Mouse (Mus musculus): ENCODE results near the gene Tfip11. TPM values are rescaled to one million over a fixed set of nuclear protein-coding genes. Genes with fewer than 3 reads are reported as not detected.

Tfip11 gene
- polyA plus RNA-seq, 1 experiment from 2014 or later, result 33.7 TPM

DNA sequence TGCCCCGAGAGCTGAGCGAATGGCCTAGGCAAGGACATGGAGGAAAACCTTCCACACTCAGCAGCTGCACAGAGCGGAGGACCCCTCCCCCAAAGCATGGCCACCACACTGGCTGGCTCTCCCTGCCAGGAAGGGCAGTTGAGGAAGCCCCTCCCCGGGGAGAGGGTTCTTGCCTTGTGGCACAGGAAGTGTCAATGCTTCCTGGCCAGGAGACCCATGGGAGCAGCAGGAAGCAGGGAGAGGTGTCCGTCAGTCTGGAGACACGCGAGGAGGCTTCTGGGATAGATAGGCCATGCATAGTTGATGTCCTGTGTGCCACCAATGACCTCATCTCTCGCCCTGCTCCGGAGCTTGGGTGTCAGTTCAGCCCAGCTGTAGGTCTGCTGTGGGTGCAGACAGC lies 30.2 kb downstream of the Tfip11 start:
- H3K27ac ChIP-seq (ENCODE audit: low read depth, low read length), result no peak overlapping the region
- H3K9me3 ChIP-seq (ENCODE audit: control insufficient read depth, low read length), result no peaks in the 10 kb centered on the region
- no peaks in the 10 kb centered on the region; the same call in 1 of the 2 replicates for H3K36me3 ChIP-seq (ENCODE audit: control insufficient read depth, insufficient read depth, low read length)
- no peak overlapping the region for H3K4me2 ChIP-seq (ENCODE audit: low read depth, low read length, severe bottlenecking)
- ATAC-seq (replicated peaks; ENCODE audit: low FRiP score), result no peak
- no peaks in the 10 kb centered on the region for H3K27me3 ChIP-seq (ENCODE audit: control insufficient read depth, insufficient read depth, low read length)
- H3K4me3 ChIP-seq (ENCODE audit: low read depth, low read length), result no peak overlapping the region
- no peak for DNase-seq (ENCODE audit: low spot score)
- no peak overlapping the region for H3K9ac ChIP-seq (ENCODE audit: low read length)
- WGBS, result 91% methylated on average over 9 of the region's 9 CpGs
- no peaks in the 10 kb centered on the region for H3K4me1 ChIP-seq (replicated peaks; ENCODE audit: control insufficient read depth, insufficient read depth, low read length)

- no peaks in the 10 kb centered on the region; the same call in 1 of the 2 replicates for H3K36me3 ChIP-seq (ENCODE audit: control insufficient read depth, insufficient read depth, low read length)
These were observed 33.4 kb downstream of the Tfip11 start for GRCm38 (mm10) chr5:112359520-112359919.

GRCm38 (mm10) chr5:112360077-112360476 lies 33.9 kb downstream of the Tfip11 start:
- WGBS, result 87% methylated on average over 3 of the region's 3 CpGs
- Histone ChIP-seq H3K36me3 (ENCODE audit: control insufficient read depth, insufficient read depth, low read length) (no peaks in the 10 kb centered on the region; the same call in 1 of the 2 replicates), H3K9me3 (ENCODE audit: control insufficient read depth, low read length) (no peaks in the 10 kb centered on the region), H3K27ac (ENCODE audit: low read depth, low read length) (no peak overlapping the region), H3K4me1 (replicated peaks; ENCODE audit: control insufficient read depth, insufficient read depth, low read length) (no peaks in the 10 kb centered on the region), H3K9ac (ENCODE audit: low read length) (no peak overlapping the region), H3K27me3 (ENCODE audit: control insufficient read depth, insufficient read depth, low read length) (no peaks in the 10 kb centered on the region), H3K4me3 (ENCODE audit: low read depth, low read length) (no peak overlapping the region), H3K4me2 (ENCODE audit: low read depth, low read length, severe bottlenecking) (no peak overlapping the region)
- DNase-seq (ENCODE audit: low spot score), result no peak
- ATAC-seq (replicated peaks; ENCODE audit: low FRiP score), result no peak

More at GRCm38 (mm10) chr5:112359520-112359919, 33.4 kb downstream of the Tfip11 start:
- Histone ChIP-seq H3K4me2 (ENCODE audit: low read depth, low read length, severe bottlenecking) (no peak overlapping the region), H3K27me3 (ENCODE audit: control insufficient read depth, insufficient read depth, low read length) (no peaks in the 10 kb centered on the region), H3K27ac (ENCODE audit: low read depth, low read length) (no peak overlapping the region), H3K9me3 (ENCODE audit: control insufficient read depth, low read length) (no peaks in the 10 kb centered on the region), H3K4me3 (ENCODE audit: low read depth, low read length) (no peak overlapping the region), H3K4me1 (replicated peaks; ENCODE audit: control insufficient read depth, insufficient read depth, low read length) (no peaks in the 10 kb centered on the region), H3K9ac (ENCODE audit: low read length) (no peak overlapping the region)
- 94% methylated on average over 4 of the region's 4 CpGs for WGBS
- DNase-seq (ENCODE audit: low spot score), result no peak
- ATAC-seq (replicated peaks; ENCODE audit: low FRiP score), result no peak

DNA sequence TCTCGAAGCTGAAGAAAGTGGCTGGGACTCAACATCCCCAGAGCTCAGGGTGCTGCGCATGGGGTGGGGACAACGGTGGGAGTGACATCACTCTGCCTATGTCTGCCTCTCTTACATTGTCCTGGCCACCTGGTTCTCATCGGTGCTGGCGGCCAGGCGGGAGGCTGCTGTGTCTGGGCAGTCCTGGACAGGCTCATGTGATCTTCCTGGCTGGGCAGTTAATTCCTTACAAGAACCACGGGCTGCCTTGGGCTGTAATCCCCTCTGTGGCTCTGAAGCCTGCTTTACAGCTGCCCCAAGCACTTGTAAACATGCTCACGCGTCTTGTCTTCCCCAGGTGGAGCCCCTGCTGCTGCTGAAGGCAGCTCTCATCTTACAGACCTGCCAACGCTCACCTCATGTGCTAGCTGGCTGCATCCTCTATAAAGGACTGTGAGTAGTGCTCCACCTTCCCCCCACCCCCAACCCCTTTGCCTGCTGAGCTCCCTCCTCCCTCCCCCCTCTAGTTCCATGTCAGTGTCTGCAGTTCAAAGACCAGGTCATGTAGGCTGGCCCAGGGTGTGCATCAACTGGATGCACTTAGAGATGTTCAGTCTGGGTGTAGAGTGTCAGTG lies 38.1 kb downstream of the Tfip11 start:
- Histone ChIP-seq H3K9me3 (ENCODE audit: control insufficient read depth, low read length) (no peaks in the 10 kb centered on the region), H3K4me3 (ENCODE audit: low read depth, low read length) (no peak overlapping the region), H3K27me3 (ENCODE audit: control insufficient read depth, insufficient read depth, low read length) (no peaks in the 10 kb centered on the region), H3K9ac (ENCODE audit: low read length) (no peak overlapping the region; the same call in 1 of the 2 replicates), H3K27ac (ENCODE audit: low read depth, low read length) (no peak overlapping the region), H3K4me2 (ENCODE audit: low read depth, low read length, severe bottlenecking) (no peak overlapping the region), H3K4me1 (replicated peaks; ENCODE audit: control insufficient read depth, insufficient read depth, low read length) (no peaks in the 10 kb centered on the region), H3K36me3 (ENCODE audit: control insufficient read depth, insufficient read depth, low read length) (no peaks in the 10 kb centered on the region)
- DNase-seq (ENCODE audit: low spot score) (no peak), ATAC-seq (replicated peaks; ENCODE audit: low FRiP score) (no peak)
- 73% methylated on average over 10 of the region's 10 CpGs for WGBS

DNA sequence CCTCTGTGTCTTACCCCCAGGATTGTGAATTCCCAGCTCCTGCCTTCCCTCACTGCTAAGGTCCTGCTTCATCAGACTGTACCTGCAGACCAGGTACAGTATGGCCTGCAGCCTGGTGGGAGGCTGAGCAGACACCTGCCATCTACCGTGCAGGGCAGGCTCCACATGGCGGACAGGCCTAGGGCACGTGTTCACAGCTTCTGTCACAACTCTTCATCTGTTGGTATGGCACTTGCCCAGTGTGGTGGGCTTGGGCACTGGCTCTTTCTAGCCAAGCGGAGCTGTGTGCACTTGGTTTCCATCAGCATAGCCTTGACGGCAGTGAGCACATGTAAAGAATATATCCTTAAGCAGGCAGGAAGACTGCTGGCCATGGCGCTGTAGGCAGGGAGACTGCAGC lies 40.7 kb downstream of the Tfip11 start:
- DNase-seq (ENCODE audit: low spot score), result no peak
- no peak for ATAC-seq (replicated peaks; ENCODE audit: low FRiP score)
- no peak overlapping the region for H3K9ac ChIP-seq (ENCODE audit: low read length)
- peaks cover 9% of the 10 kb centered on the region for H3K4me1 ChIP-seq (replicated peaks; ENCODE audit: control insufficient read depth, insufficient read depth, low read length)
- H3K4me2 ChIP-seq (ENCODE audit: low read depth, low read length, severe bottlenecking), result no peak overlapping the region
- no peaks in the 10 kb centered on the region for H3K27me3 ChIP-seq (ENCODE audit: control insufficient read depth, insufficient read depth, low read length)
- no peak overlapping the region for H3K27ac ChIP-seq (ENCODE audit: low read depth, low read length)
- peaks cover 3% of the 10 kb centered on the region; the same call in 1 of the 2 replicates for H3K36me3 ChIP-seq (ENCODE audit: control insufficient read depth, insufficient read depth, low read length)
- H3K4me3 ChIP-seq (ENCODE audit: low read depth, low read length), result no peak overlapping the region
- no peaks in the 10 kb centered on the region for H3K9me3 ChIP-seq (ENCODE audit: control insufficient read depth, low read length)
- 95% methylated on average over 6 of the region's 6 CpGs for WGBS

DNA sequence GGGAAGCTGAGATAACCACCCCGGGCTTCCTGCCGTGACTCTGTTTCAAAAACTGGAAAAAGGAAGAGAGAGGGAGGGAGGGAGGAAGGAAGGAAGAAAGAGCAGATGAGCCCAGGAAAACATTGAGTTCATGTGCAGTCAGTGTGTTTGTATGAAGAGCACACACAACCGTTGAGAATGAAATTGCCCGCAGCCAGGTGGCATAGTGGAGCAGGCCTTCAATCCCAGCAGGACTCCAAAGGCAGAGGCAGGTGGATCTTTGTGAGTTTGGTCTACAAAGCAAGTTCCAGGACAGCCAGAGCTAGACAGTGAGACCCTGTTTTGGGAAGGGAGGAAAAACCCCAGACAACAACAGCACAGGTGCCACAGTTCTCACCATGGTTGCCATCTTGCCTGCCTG lies 41.2 kb downstream of the Tfip11 start:
- DNase-seq (ENCODE audit: low spot score), result no peak
- Histone ChIP-seq H3K9ac (ENCODE audit: low read length) (no peak overlapping the region), H3K4me3 (ENCODE audit: low read depth, low read length) (no peak overlapping the region), H3K4me2 (ENCODE audit: low read depth, low read length, severe bottlenecking) (no peak overlapping the region), H3K9me3 (ENCODE audit: control insufficient read depth, low read length) (no peaks in the 10 kb centered on the region), H3K36me3 (ENCODE audit: control insufficient read depth, insufficient read depth, low read length) (peaks cover 3% of the 10 kb centered on the region; the same call in 1 of the 2 replicates), H3K27me3 (ENCODE audit: control insufficient read depth, insufficient read depth, low read length) (no peaks in the 10 kb centered on the region), H3K4me1 (replicated peaks; ENCODE audit: control insufficient read depth, insufficient read depth, low read length) (peaks cover 13% of the 10 kb centered on the region), H3K27ac (ENCODE audit: low read depth, low read length) (no peak overlapping the region)
- 93% methylated on average over 4 of the region's 4 CpGs for WGBS
- ATAC-seq (replicated peaks; ENCODE audit: low FRiP score), result no peak

GRCm38 (mm10) chr5:112367929-112368328 lies 41.8 kb downstream of the Tfip11 start:
- Histone ChIP-seq H3K36me3 (ENCODE audit: control insufficient read depth, insufficient read depth, low read length) (peaks cover 3% of the 10 kb centered on the region; the same call in 1 of the 2 replicates), H3K9ac (ENCODE audit: low read length) (no peak overlapping the region), H3K27ac (ENCODE audit: low read depth, low read length) (no peak overlapping the region), H3K9me3 (ENCODE audit: control insufficient read depth, low read length) (no peaks in the 10 kb centered on the region), H3K4me3 (ENCODE audit: low read depth, low read length) (no peak overlapping the region), H3K27me3 (ENCODE audit: control insufficient read depth, insufficient read depth, low read length) (no peaks in the 10 kb centered on the region), H3K4me2 (ENCODE audit: low read depth, low read length, severe bottlenecking) (no peak overlapping the region), H3K4me1 (replicated peaks; ENCODE audit: control insufficient read depth, insufficient read depth, low read length) (peaks cover 16% of the 10 kb centered on the region)
- no peak for ATAC-seq (replicated peaks; ENCODE audit: low FRiP score)
- 89% methylated on average over 12 of the region's 12 CpGs for WGBS
- DNase-seq (ENCODE audit: low spot score), result no peak

DNA sequence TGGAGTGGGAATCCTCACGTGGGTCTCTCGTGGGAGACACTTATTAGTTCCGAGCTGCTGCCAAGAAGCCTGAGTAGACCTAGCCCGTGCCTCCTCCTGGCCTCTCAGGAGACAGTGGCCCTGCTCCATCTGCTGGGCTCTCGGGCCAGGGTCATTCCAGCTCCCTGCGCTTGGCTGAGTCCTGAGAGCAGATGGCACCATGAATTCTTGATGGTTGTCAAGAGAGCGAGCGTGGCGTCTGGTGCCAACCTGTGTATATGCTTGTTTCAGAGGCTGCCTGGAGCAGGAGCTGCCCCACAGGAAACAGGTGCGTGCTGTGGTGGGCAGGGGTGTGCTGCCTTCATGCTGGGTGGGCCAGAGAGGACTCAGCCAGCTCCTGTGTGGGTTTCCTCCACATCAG lies 42.5 kb downstream of the Tfip11 start:
- Histone ChIP-seq H3K9ac (ENCODE audit: low read length) (no peak overlapping the region), H3K9me3 (ENCODE audit: control insufficient read depth, low read length) (no peaks in the 10 kb centered on the region), H3K27me3 (ENCODE audit: control insufficient read depth, insufficient read depth, low read length) (no peaks in the 10 kb centered on the region), H3K36me3 (ENCODE audit: control insufficient read depth, insufficient read depth, low read length) (peaks cover 3% of the 10 kb centered on the region; the same call in 1 of the 2 replicates), H3K27ac (ENCODE audit: low read depth, low read length) (no peak overlapping the region), H3K4me2 (ENCODE audit: low read depth, low read length, severe bottlenecking) (no peak overlapping the region), H3K4me3 (ENCODE audit: low read depth, low read length) (no peak overlapping the region), H3K4me1 (replicated peaks; ENCODE audit: control insufficient read depth, insufficient read depth, low read length) (peaks cover 16% of the 10 kb centered on the region)
- no peak for DNase-seq (ENCODE audit: low spot score)
- no peak for ATAC-seq (replicated peaks; ENCODE audit: low FRiP score)
- WGBS, result 94% methylated on average over 10 of the region's 10 CpGs

DNA sequence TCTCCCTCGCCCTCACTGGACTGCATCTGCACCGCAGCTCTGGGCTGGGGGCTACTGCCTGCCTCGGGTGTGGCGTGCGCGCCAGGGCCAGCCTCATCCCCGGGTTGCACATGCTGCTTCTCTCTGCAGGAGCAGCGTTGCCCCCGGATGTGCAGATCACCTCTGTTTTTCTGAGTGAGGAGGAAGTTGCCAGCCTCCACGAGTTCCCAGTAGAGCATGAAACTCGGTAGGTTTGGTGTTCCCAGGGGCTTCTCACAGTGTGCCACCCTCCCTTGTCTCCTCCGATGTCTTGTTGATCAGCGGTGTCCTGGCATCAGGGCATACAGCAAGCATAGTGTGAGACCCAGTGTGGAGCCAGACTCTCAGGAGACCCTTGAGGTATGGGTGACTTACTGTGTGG lies 43.2 kb downstream of the Tfip11 start:
- peaks cover 16% of the 10 kb centered on the region for H3K4me1 ChIP-seq (replicated peaks; ENCODE audit: control insufficient read depth, insufficient read depth, low read length)
- WGBS, result 92% methylated on average over 13 of the region's 13 CpGs
- H3K4me3 ChIP-seq (ENCODE audit: low read depth, low read length), result no peak overlapping the region
- DNase-seq (ENCODE audit: low spot score), result no peak
- H3K9me3 ChIP-seq (ENCODE audit: control insufficient read depth, low read length), result no peaks in the 10 kb centered on the region
- H3K27me3 ChIP-seq (ENCODE audit: control insufficient read depth, insufficient read depth, low read length), result no peaks in the 10 kb centered on the region
- no peak overlapping the region for H3K4me2 ChIP-seq (ENCODE audit: low read depth, low read length, severe bottlenecking)
- no peak overlapping the region for H3K9ac ChIP-seq (ENCODE audit: low read length)
- no peak overlapping the region for H3K27ac ChIP-seq (ENCODE audit: low read depth, low read length)
- no peak for ATAC-seq (replicated peaks; ENCODE audit: low FRiP score)
- H3K36me3 ChIP-seq (ENCODE audit: control insufficient read depth, insufficient read depth, low read length), result peaks cover 3% of the 10 kb centered on the region; the same call in 1 of the 2 replicates
